Mouse (Mus musculus) forebrain, embryonic 15.5 days (tissue): ENCODE measurements at regions not wholly inside any gene's neighbourhood (a gene's known extent, or its start where the extent isn't known, plus 50 kb on each side); places are given as distances from the start of the nearest gene placed in this dataset.
A peak's percentile ranks its signal among the peaks of the same experiment; 100 is the strongest.

ENCODE experiments used
- ATAC-seq: fragments of 200-750 bp; cut with Nextera tagmentation; replicated peaks from 2 replicates; pipeline ENCODE4 v1.8.0; 2017; ENCODE audit warnings: mild to moderate bottlenecking, moderate TSS enrichment, moderate library complexity
- H3K27ac ChIP-seq: fragments of 300-500 bp; sonication (generic); replicated peaks from 2 replicates; pipeline ENCODE4 v1.5.1; 2015; ENCODE audit warnings: mild to moderate bottlenecking, inconsistent platforms
- H3K27me3 ChIP-seq: fragments of 300-500 bp; sonication (generic); 2 replicates; pipeline ENCODE4 v1.6.1; 2015; ENCODE audit warnings: inconsistent platforms
- H3K36me3 ChIP-seq: fragments of 300-500 bp; sonication (generic); 2 replicates; pipeline ENCODE4 v1.6.1; 2015; ENCODE audit warnings: mild to moderate bottlenecking, inconsistent platforms
- H3K4me1 ChIP-seq: fragments of 300-500 bp; sonication (generic); 2 replicates; pipeline ENCODE4 v1.6.1; 2015; ENCODE audit warnings: inconsistent platforms
- H3K4me2 ChIP-seq: fragments of 300-500 bp; sonication (generic); replicated peaks from 2 replicates; pipeline ENCODE4 v1.6.1; 2015; ENCODE audit warnings: mild to moderate bottlenecking, inconsistent platforms
- H3K4me3 ChIP-seq: fragments of 300-500 bp; sonication (generic); 2 replicates; pipeline ENCODE4 v1.5.1; 2015; ENCODE audit warnings: mild to moderate bottlenecking, inconsistent platforms
- H3K9ac ChIP-seq: fragments of 300-500 bp; sonication (generic); replicated peaks from 2 replicates; pipeline ENCODE4 v1.6.1; 2015; ENCODE audit warnings: mild to moderate bottlenecking, inconsistent platforms
- H3K9me3 ChIP-seq: fragments of 300-500 bp; sonication (generic); 2 replicates; pipeline ENCODE4 v1.6.1; 2016; ENCODE audit warnings: inconsistent platforms
- WGBS: fragments of 180-500 bp; shearing (Covaris S2); methylation state at CpG from one replicate; pipeline ENCODE4 v1.1.7; 2015; ENCODE audit warnings: mixed read lengths; 5-methylcytosine and 5-hydroxymethylcytosine counted together

GRCm38 (mm10) chr7:37908618-37909130 lies 114.7 kb downstream of the Uri1 start:
- no peaks in the 10 kb centered on the region for H3K36me3 ChIP-seq
- H3K9ac ChIP-seq: no peak overlapping the region
- ATAC-seq: no peak
- H3K27ac ChIP-seq: no peak overlapping the region
- no peaks in the 10 kb centered on the region for H3K9me3 ChIP-seq
- H3K4me1 ChIP-seq: peaks cover 4% of the 10 kb centered on the region; the same call in 1 of the 2 replicates
- H3K4me2 ChIP-seq: no peak overlapping the region
- H3K27me3 ChIP-seq: no peaks in the 10 kb centered on the region
- WGBS: 68% methylated on average over 5 of the region's 5 CpGs
- H3K4me3 ChIP-seq: no peak overlapping the region

DNA sequence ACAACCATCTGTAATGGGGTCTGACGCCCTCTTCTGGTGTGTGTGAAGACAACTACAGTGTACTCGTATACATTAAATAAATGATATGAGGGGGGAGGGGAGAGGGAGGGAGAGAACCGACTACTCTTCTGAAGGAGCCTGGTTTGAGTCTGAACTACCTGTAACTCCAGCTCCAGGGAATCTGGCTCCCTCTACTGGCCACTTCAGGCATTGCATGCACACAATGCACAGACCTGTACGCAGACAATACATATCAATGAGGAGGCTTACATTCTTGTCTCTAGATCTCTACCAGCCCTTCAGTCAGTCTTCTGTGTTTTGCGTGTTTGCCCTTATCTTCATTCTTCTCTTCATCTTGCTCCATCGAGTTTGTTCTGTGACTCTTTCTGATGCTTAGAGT lies 120.4 kb upstream of the Zfp536 start:
- Histone ChIP-seq H3K36me3 (no peaks in the 10 kb centered on the region), H3K4me1 (no peaks in the 10 kb centered on the region), H3K9ac (no peak overlapping the region), H3K27ac (no peak overlapping the region), H3K4me3 (no peak overlapping the region), H3K27me3 (no peaks in the 10 kb centered on the region), H3K9me3 (0 out of 2 replicates have a peak, but pooled peaks cover 2% of the 10 kb centered on the region), H3K4me2 (no peak overlapping the region)
- WGBS: 76% methylated on average over 6 of the region's 6 CpGs
- no peak for ATAC-seq

GRCm38 (mm10) chr7:37874382-37874781 lies 100.9 kb upstream of the Zfp536 start:
- Histone ChIP-seq H3K4me3 (no peak overlapping the region), H3K9me3 (no peaks in the 10 kb centered on the region), H3K27ac (no peak overlapping the region), H3K4me1 (peaks cover 18% of the 10 kb centered on the region), H3K27me3 (no peaks in the 10 kb centered on the region), H3K9ac (no peak overlapping the region), H3K36me3 (no peaks in the 10 kb centered on the region), H3K4me2 (no peak overlapping the region)
- ATAC-seq: peak; percentile 67
- 51% methylated on average over 12 of the region's 12 CpGs for WGBS

DNA sequence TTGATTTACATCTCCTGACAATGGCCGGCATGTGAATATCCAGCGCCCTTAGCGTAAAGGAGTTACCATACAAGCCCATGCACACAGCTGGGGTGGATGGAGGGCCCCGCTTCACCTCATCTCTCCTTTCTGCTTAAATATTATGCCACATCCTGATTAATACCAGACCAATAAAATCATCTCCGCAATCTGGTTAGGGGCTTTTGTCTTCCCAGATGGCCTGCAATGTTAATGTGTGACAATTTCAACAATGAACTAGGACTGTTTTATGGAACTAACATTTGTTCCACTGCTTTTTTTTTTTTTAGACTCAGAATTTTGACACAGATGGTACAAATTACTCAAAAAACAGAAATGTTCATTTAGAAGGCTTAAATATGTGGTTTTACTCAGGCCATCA lies 97.5 kb upstream of the Zfp536 start:
- no peaks in the 10 kb centered on the region for H3K27me3 ChIP-seq
- H3K9ac ChIP-seq: no peak overlapping the region
- no peak overlapping the region for H3K4me2 ChIP-seq
- no peaks in the 10 kb centered on the region for H3K9me3 ChIP-seq
- H3K4me3 ChIP-seq: no peak overlapping the region
- 61% methylated on average over 5 of the region's 5 CpGs for WGBS
- peaks cover 18% of the 10 kb centered on the region for H3K4me1 ChIP-seq
- ATAC-seq: no peak
- H3K27ac ChIP-seq: peak overlapping the region; percentile 63
- H3K36me3 ChIP-seq: no peaks in the 10 kb centered on the region

GRCm38 (mm10) chr7:37866468-37866867 lies 93.0 kb upstream of the Zfp536 start:
- no peak overlapping the region for H3K4me2 ChIP-seq
- peaks cover 9% of the 10 kb centered on the region for H3K4me1 ChIP-seq
- H3K9me3 ChIP-seq: no peaks in the 10 kb centered on the region
- H3K27me3 ChIP-seq: no peaks in the 10 kb centered on the region
- WGBS: 24% methylated on average over 1 of the region's 1 CpGs
- no peak overlapping the region for H3K4me3 ChIP-seq
- no peak overlapping the region for H3K9ac ChIP-seq
- no peak overlapping the region for H3K27ac ChIP-seq
- ATAC-seq: no peak
- no peaks in the 10 kb centered on the region for H3K36me3 ChIP-seq

GRCm38 (mm10) chr7:37851471-37851870 lies 78.0 kb upstream of the Zfp536 start:
- no peak overlapping the region for H3K27ac ChIP-seq
- H3K9me3 ChIP-seq: no peaks in the 10 kb centered on the region
- no peak overlapping the region for H3K9ac ChIP-seq
- H3K4me1 ChIP-seq: no peaks in the 10 kb centered on the region
- ATAC-seq: no peak
- no peaks in the 10 kb centered on the region for H3K36me3 ChIP-seq
- WGBS: 79% methylated on average over 5 of the region's 5 CpGs
- no peak overlapping the region for H3K4me2 ChIP-seq
- no peak overlapping the region for H3K4me3 ChIP-seq
- no peaks in the 10 kb centered on the region for H3K27me3 ChIP-seq

- H3K9ac ChIP-seq: no peak overlapping the region
- 50% methylated on average over 1 of the region's 1 CpGs for WGBS
- no peak for ATAC-seq
These were observed 71.8 kb upstream of the Zfp536 start for GRCm38 (mm10) chr7:37845201-37845600.

GRCm38 (mm10) chr7:37842000-37842513 lies 68.6 kb upstream of the Zfp536 start:
- Histone ChIP-seq H3K9me3 (no peaks in the 10 kb centered on the region), H3K4me3 (peak overlapping the region; percentile 27), H3K27ac (0 out of 2 replicates have a peak overlapping the region, but pooled peaks have one; percentile 22), H3K4me2 (peak overlapping the region; percentile 46), H3K27me3 (no peaks in the 10 kb centered on the region), H3K9ac (peak overlapping the region; percentile 37), H3K4me1 (peaks cover 13% of the 10 kb centered on the region), H3K36me3 (no peaks in the 10 kb centered on the region)
- ATAC-seq: peak; percentile 87
- 2% methylated on average over 14 of the region's 14 CpGs for WGBS

More at GRCm38 (mm10) chr7:37845201-37845600, 71.8 kb upstream of the Zfp536 start:
- no peaks in the 10 kb centered on the region for H3K9me3 ChIP-seq
- peaks cover 13% of the 10 kb centered on the region for H3K4me1 ChIP-seq
- H3K4me3 ChIP-seq: no peak overlapping the region
- no peak overlapping the region for H3K27ac ChIP-seq
- H3K27me3 ChIP-seq: no peaks in the 10 kb centered on the region
- H3K4me2 ChIP-seq: no peak overlapping the region
- H3K36me3 ChIP-seq: no peaks in the 10 kb centered on the region

DNA sequence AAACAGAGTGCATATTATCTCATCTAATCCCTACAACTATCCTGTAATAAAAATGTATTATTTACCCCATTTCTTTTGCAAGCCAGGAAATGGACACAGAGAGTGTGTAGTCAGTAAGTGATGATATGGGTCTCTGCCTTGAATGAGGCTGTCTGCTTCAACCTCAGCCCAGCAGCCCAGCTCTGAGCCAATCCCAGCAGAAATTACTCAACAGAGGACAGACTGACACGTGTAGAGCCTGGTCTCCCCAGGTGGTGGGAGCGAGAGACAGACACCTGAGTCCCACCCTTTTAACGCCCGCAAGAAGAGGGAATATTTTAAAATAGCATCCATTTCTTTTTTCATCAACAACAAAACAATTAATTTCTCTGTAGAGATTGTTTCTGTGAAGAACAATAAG lies 68.1 kb upstream of the Zfp536 start:
- no peaks in the 10 kb centered on the region for H3K36me3 ChIP-seq
- H3K9ac ChIP-seq: no peak overlapping the region
- H3K4me1 ChIP-seq: peaks cover 13% of the 10 kb centered on the region
- no peak for ATAC-seq
- H3K27me3 ChIP-seq: no peaks in the 10 kb centered on the region
- no peaks in the 10 kb centered on the region for H3K9me3 ChIP-seq
- 6% methylated on average over 4 of the region's 4 CpGs for WGBS
- peak overlapping the region; percentile 27 for H3K4me3 ChIP-seq
- 0 out of 2 replicates have a peak overlapping the region, but pooled peaks have one; percentile 22 for H3K27ac ChIP-seq
- peak overlapping the region; percentile 46 for H3K4me2 ChIP-seq

DNA sequence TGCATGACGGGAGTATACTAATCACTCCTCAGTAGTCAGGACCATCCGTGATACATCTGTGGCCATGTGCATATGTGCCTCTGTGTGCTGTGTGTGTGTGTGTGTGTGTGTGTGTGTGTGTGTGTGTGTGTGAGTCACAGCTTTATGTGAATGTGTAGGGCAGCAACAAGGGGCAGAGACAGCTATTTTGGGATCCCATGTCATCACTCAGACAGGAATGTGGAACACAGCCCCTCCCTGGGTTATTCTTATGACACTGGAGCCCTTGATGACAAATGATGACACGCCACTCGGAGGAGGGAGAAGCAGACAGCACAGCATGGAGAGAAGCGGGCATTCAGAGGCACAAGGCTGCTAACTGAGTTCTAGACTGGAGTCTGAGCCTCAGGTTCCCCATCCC lies 64.4 kb upstream of the Zfp536 start:
- Histone ChIP-seq H3K36me3 (no peaks in the 10 kb centered on the region), H3K9ac (no peak overlapping the region), H3K4me2 (no peak overlapping the region), H3K9me3 (no peaks in the 10 kb centered on the region), H3K27me3 (no peaks in the 10 kb centered on the region), H3K4me1 (peaks cover 26% of the 10 kb centered on the region), H3K4me3 (no peak overlapping the region), H3K27ac (no peak overlapping the region)
- no peak for ATAC-seq
- WGBS: 78% methylated on average over 5 of the region's 5 CpGs

- H3K36me3 ChIP-seq: no peaks in the 10 kb centered on the region
- no peak overlapping the region for H3K9ac ChIP-seq
- no peak overlapping the region for H3K4me2 ChIP-seq
- H3K27me3 ChIP-seq: no peaks in the 10 kb centered on the region
- peaks cover 24% of the 10 kb centered on the region for H3K4me1 ChIP-seq
- no peak for ATAC-seq
- no peaks in the 10 kb centered on the region for H3K9me3 ChIP-seq
- H3K4me3 ChIP-seq: no peak overlapping the region
- WGBS: 87% methylated on average over 5 of the region's 5 CpGs
- no peak overlapping the region for H3K27ac ChIP-seq
These were observed 63.9 kb upstream of the Zfp536 start for GRCm38 (mm10) chr7:37837372-37837771.

DNA sequence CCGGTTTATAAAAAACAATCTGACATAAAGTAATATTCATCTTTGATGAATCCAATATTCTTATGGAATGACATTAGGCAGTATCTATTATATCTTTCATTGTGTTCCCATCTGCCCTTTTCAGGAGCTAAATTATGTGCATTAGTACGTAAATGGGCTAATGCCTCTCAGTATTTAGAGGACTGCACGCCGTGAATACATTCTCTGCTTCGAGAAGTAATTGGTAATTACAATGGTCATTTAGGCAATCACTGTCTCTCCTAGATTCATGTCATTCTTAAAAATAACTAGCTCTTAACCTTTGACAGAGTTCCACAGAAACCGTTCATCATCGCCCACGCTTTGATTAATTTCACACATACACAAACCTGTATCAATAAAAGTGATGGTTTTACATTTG lies 60.0 kb upstream of the Zfp536 start:
- no peaks in the 10 kb centered on the region for H3K27me3 ChIP-seq
- no peak overlapping the region for H3K9ac ChIP-seq
- no peak overlapping the region; the same call in 1 of the 2 replicates for H3K4me2 ChIP-seq
- H3K36me3 ChIP-seq: no peaks in the 10 kb centered on the region
- no peak overlapping the region for H3K4me3 ChIP-seq
- no peaks in the 10 kb centered on the region for H3K9me3 ChIP-seq
- no peak overlapping the region for H3K27ac ChIP-seq
- WGBS: 37% methylated on average over 8 of the region's 8 CpGs
- no peak for ATAC-seq
- peaks cover 18% of the 10 kb centered on the region for H3K4me1 ChIP-seq

DNA sequence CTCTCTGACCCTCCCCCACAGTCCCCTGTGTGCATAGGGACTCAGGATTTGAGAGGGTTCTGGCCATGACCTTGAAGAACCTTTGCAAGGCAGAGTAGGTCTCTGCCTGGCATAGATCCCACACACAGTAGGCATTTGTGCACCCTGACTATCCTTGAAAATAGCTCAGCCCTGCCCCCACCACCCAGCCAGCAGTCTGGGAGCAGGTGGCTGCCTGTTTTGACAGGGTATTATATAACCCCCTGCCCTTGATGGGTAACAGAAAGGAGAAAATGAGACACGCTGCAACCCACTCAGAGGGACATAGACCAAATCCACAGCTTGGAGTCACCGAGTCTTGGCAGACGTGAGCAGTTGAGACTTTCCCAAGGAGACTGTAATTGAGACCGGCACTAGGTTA lies 58.9 kb upstream of the Zfp536 start:
- Histone ChIP-seq H3K4me1 (peaks cover 18% of the 10 kb centered on the region), H3K9ac (no peak overlapping the region), H3K36me3 (no peaks in the 10 kb centered on the region), H3K4me3 (no peak overlapping the region), H3K4me2 (no peak overlapping the region), H3K27me3 (no peaks in the 10 kb centered on the region), H3K9me3 (no peaks in the 10 kb centered on the region), H3K27ac (no peak overlapping the region)
- ATAC-seq: peak; percentile 38; the same call in 1 of the 2 replicates
- 17% methylated on average over 4 of the region's 4 CpGs for WGBS
